15 mouse cellular contexts compared by ENCODE assay signal in the genomic region with DNA sequence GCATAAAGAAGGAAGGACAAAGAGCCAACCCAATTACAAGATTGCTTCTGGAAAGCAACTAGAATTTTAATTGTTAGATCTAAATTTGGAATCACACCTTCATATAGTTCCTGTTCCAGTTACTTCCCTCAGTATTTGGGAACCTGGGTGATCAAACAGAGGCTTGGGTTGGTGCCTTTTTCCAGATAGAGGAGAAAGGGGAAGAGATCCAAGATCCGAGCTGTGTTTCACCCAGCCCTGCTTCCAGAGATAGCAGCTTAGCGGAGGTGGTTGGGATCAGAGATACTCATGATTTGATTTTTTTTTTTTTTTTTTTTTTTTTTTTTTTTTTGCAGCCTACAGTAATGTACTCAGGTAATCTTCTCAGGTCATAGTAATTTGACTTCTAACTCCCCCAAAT. TPM values are rescaled to one million over a fixed set of nuclear protein-coding genes. Genes with fewer than 3 reads are reported as not detected.
"Had no signal": no experiment of that assay in that cellular context is flagged by ENCODE, and none has a peak within 500 bp of the region (broad histone marks: within the 10 kb centered on the region; RNA-seq: fewer than 3 reads in every experiment).

No protein-coding gene starts in this region.

- H3K27ac ChIP-seq: intestine, embryonic 15.5 days; kidney, embryonic 15.5 days; liver, embryonic 14.5 days; midbrain, embryonic 13.5 days; neural tube, embryonic 13.5 days; stomach, embryonic 15.5 days had no signal

- H3K9ac ChIP-seq: intestine, embryonic 15.5 days; kidney, embryonic 15.5 days; liver, embryonic 14.5 days; midbrain, embryonic 13.5 days; neural tube, embryonic 13.5 days; stomach, embryonic 15.5 days had no signal

- ATAC-seq: midbrain, embryonic 13.5 days had no signal

- H3K4me3 ChIP-seq: intestine, embryonic 15.5 days; kidney, embryonic 15.5 days; midbrain, embryonic 13.5 days; neural tube, embryonic 13.5 days; stomach, embryonic 15.5 days had no signal

- DNase-seq: retina, postnatal 1 day had no signal

- H3K36me3 ChIP-seq: intestine, embryonic 15.5 days; kidney, embryonic 15.5 days; midbrain, embryonic 13.5 days; neural tube, embryonic 13.5 days; stomach, embryonic 15.5 days had no signal

- H3K4me1 ChIP-seq: midbrain, embryonic 13.5 days had no signal

- H3K9me3 ChIP-seq: intestine, embryonic 15.5 days; kidney, embryonic 15.5 days; midbrain, embryonic 13.5 days; neural tube, embryonic 13.5 days; stomach, embryonic 15.5 days had no signal

- H3K4me2 ChIP-seq: intestine, embryonic 15.5 days; kidney, embryonic 15.5 days; midbrain, embryonic 13.5 days; neural tube, embryonic 13.5 days; stomach, embryonic 15.5 days had no signal

- H3K27me3 ChIP-seq: intestine, embryonic 15.5 days; kidney, embryonic 15.5 days; midbrain, embryonic 13.5 days; neural tube, embryonic 13.5 days; stomach, embryonic 15.5 days had no signal

RNA-seq across cellular contexts. Expression of a gene that starts 0.5 kb away (rescaled TPM):
- total RNA-seq: layer of hippocampus, postnatal 14 days; left cerebral cortex, postnatal 10 days had no signal
- polyA plus RNA-seq: limb, embryonic 11.5 days had no signal

RNA-seq across cellular contexts. Expression of a gene that starts 2.5 kb away (rescaled TPM):
- total RNA-seq: layer of hippocampus, adult 8-10 months; layer of hippocampus, postnatal 14 days; left cerebral cortex, adult 18-20 months; left cerebral cortex, postnatal 10 days; liver, adult 2 months; megakaryocyte progenitor cell, adult 5-6 weeks had no signal
- polyA plus RNA-seq: intestine, embryonic 15.5 days; kidney, embryonic 15.5 days; large intestine, adult 2 months; limb, embryonic 11.5 days; liver, adult 2 months; liver, embryonic 14.5 days; midbrain, embryonic 13.5 days; neural tube, embryonic 13.5 days; stomach, embryonic 15.5 days had no signal

RNA-seq across cellular contexts. Expression of a gene that starts 9.7 kb away (rescaled TPM):
- total RNA-seq: layer of hippocampus, adult 8-10 months; layer of hippocampus, postnatal 14 days; left cerebral cortex, adult 18-20 months; left cerebral cortex, postnatal 10 days; megakaryocyte progenitor cell, adult 5-6 weeks had no signal
- polyA plus RNA-seq: limb, embryonic 11.5 days; liver, adult 2 months had no signal

RNA-seq across cellular contexts. Expression of a gene that starts 21.8 kb away (rescaled TPM):
- total RNA-seq: layer of hippocampus, adult 8-10 months; left cerebral cortex, adult 18-20 months; megakaryocyte progenitor cell, adult 5-6 weeks had no signal
- polyA plus RNA-seq: limb, embryonic 11.5 days; midbrain, embryonic 13.5 days had no signal
